Mouse (Mus musculus): ENCODE results near the gene Gm14525.
"Not testable (repeated sequence)": the region's sequence is repeated elsewhere in the genome, so short reads cannot be mapped to it uniquely, and the experiment has no call there.

Gm14525 gene
- long read RNA-seq, experiment 1 = 0 reads
- long read RNA-seq, experiment 2 = 0 reads

DNA sequence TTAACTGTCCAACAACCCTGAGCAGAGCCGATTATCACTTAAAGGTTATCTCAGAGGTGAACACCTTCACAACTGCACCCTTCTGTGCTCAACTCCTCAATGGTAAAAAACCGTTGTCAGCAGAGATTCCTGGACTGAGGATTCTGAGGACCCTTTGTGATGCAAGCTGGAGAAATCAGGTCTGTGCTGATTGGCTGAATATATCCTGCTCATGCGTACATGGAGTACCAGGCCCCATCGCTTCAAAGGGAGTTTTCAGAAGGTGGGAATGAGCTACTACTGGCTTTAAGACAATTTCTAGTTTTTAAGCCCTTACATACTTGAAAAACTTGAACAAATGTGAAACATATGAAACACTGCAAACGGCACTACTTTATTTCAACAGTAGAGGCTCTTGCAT is at the start of gene Gm14525:
TSS of gene Gm14525 (minus strand) at position 101 of the 400 bp plus-strand sequence.
- intact Hi-C loops (cut with DNase I) = not testable (repeated sequence)
